In the genomic region with DNA sequence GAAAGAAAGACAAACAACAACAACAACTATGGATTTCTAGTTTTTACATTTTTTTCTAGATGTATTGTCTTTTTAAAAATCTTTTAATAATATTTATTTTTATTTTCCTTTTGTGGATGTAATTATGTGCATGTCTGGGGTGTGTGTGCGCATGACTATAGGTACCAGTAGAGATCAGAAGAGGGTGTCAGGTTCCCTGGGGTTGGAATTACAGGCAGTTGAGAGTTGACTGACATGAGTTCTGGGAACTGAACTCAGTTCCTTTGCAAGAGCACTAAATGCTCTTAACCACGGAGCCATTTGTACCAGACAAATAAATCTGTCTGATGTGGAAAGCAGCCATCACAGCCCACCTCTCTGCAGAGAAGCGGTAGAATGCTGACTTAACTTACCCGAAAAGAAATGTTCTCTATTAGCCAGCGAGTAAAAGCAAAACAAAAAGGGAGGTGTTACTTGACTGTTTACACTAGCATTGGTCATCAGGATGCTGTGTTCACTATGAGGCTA, we compare ENCODE assay signal across 8 mouse cellular contexts. TPM values are rescaled to one million over a fixed set of nuclear protein-coding genes. Genes with fewer than 3 reads are reported as not detected.
DNase-seq lines count a peak whose midpoint lies in the region; ATAC-seq lines count a peak whose summit lies in the region.

No protein-coding gene starts in this region.

- 0 out of 2 replicates have a peak, but pooled peaks cover 4% of the 10 kb centered on the region for H3K9me3 ChIP-seq in hindbrain, embryonic 12.5 days (replicated peaks)

- peak overlapping the region; percentile 15 for H3K4me2 ChIP-seq in hindbrain, embryonic 12.5 days (replicated peaks)

- DNase-seq in layer of hippocampus, adult 9-11 months = peak; percentile 6
- no peak for DNase-seq in layer of hippocampus, postnatal 10 days (ENCODE audit: low spot score in 2 of 2)
- peak; percentile 24 for DNase-seq in c-Kit-positive CD71-positive TER-119-negative erythroid progenitor cells, embryonic 14.5 days (ENCODE audit: low read depth)
- DNase-seq in lung, postnatal 36 days = peak; percentile 35
- no peak for DNase-seq in urinary bladder, postnatal 10 days (ENCODE audit: low spot score)
- DNase-seq in right cerebral cortex, postnatal 4 days = no peak

- ATAC-seq in hindbrain, embryonic 12.5 days (ENCODE audit: low FRiP score) = no peak
- no peak for ATAC-seq in monocyte, adult 5-6 weeks (replicated peaks; ENCODE audit: insufficient number of reproducible peaks, low FRiP score, low TSS enrichment, poor library complexity, severe bottlenecking)

- H3K9ac ChIP-seq in hindbrain, embryonic 12.5 days = no peak overlapping the region

- no peaks in the 10 kb centered on the region for H3K27me3 ChIP-seq in hindbrain, embryonic 12.5 days

- no peak overlapping the region for H3K4me3 ChIP-seq in hindbrain, embryonic 12.5 days

- no peaks in the 10 kb centered on the region for H3K36me3 ChIP-seq in hindbrain, embryonic 12.5 days

- H3K4me1 ChIP-seq in hindbrain, embryonic 12.5 days = no peaks in the 10 kb centered on the region

- 59% methylated on average over 5 of the region's 5 CpGs for WGBS in hindbrain, embryonic 12.5 days

- H3K27ac ChIP-seq in hindbrain, embryonic 12.5 days = no peak overlapping the region

RNA-seq across cellular contexts. Expression of a gene that starts 44.0 kb away (rescaled TPM):
- total RNA-seq in layer of hippocampus, postnatal 10 days (2021) = 10 to 100 TPM; 14.8 to 17.5 TPM
- polyA plus RNA-seq in hindbrain, embryonic 12.5 days (2016; fragmentation: Nextera tagmentation; extraction: Ambion mirVana) = 51.0 and 52.9 TPM in 2 replicates
- 1.9 to 4.9 TPM (median 3.2 TPM) in 3 replicates for total RNA-seq in monocyte, adult 5-6 weeks (2017)

Comparison
In these comparisons a context has a peak if more than half of its experiments do, and no peak if none do; other contexts are left out.
1. DNase-seq: peak in layer of hippocampus, adult 9-11 months (single experiment), c-Kit-positive CD71-positive TER-119-negative erythroid progenitor cells, embryonic 14.5 days (single experiment) and lung, postnatal 36 days (single experiment); none in layer of hippocampus, postnatal 10 days (0 of 2), urinary bladder, postnatal 10 days (single experiment) and right cerebral cortex, postnatal 4 days (single experiment).